Mouse (Mus musculus): Measurements from ENCODE around the gene Ckb. TPM values are rescaled to one million over a fixed set of nuclear protein-coding genes. Genes with fewer than 3 reads are reported as not detected.
A peak's percentile ranks its signal among the peaks of the same experiment; 100 is the strongest.

Gene Ckb
- polyA plus RNA-seq, 1 experiment from 2014 or later: 32.7 TPM

- Histone ChIP-seq H3K4me2 (ENCODE audit: low read depth, low read length) (no peak overlapping the region), H3K9ac (replicated peaks) (no peak overlapping the region), H3K36me3 (replicated peaks; ENCODE audit: insufficient read depth, low read length) (no peaks in the 10 kb centered on the region), H3K27me3 (ENCODE audit: insufficient read depth, low read length) (peaks cover 41% of the 10 kb centered on the region), H3K27ac (ENCODE audit: low read depth) (no peak overlapping the region), H3K4me3 (ENCODE audit: low read depth, low read length) (no peak overlapping the region), H3K9me3 (ENCODE audit: low read length) (no peaks in the 10 kb centered on the region), H3K4me1 (ENCODE audit: insufficient read depth) (peaks cover 41% of the 10 kb centered on the region)
- ATAC-seq (no peak), DNase-seq (no peak)
- TF ChIP-seq CTCF (IDR thresholded peaks at IDR 0.05; ENCODE audit: low read depth) (no peak), EP300 (IDR thresholded peaks at IDR 0.05; ENCODE audit: low read depth) (no peak)
- 22% methylated on average over 2 of the region's 2 CpGs for whole genome bisulfite sequencing (ENCODE audit: insufficient replicate concordance)
Measured at GRCm38 (mm10) chr12:111674850-111675486, 2.8 kb upstream of the Ckb start.

GRCm38 (mm10) chr12:111672581-111672980 lies 443 bp upstream of the Ckb start:
- H3K27ac ChIP-seq (ENCODE audit: low read depth): no peak overlapping the region
- no peaks in the 10 kb centered on the region for H3K9me3 ChIP-seq (ENCODE audit: low read length)
- 14% methylated on average over 12 of the region's 12 CpGs for WGBS (ENCODE audit: insufficient replicate concordance)
- H3K36me3 ChIP-seq (replicated peaks; ENCODE audit: insufficient read depth, low read length): no peaks in the 10 kb centered on the region
- peak overlapping the region; percentile 48 for H3K4me3 ChIP-seq (ENCODE audit: low read depth, low read length)
- DNase-seq (no peak), ATAC-seq (no peak)
- no peak for TF ChIP-seq EP300 (IDR thresholded peaks at IDR 0.05; ENCODE audit: low read depth)
- no peak for TF ChIP-seq CTCF (IDR thresholded peaks at IDR 0.05; ENCODE audit: low read depth)
- peaks cover 41% of the 10 kb centered on the region for H3K4me1 ChIP-seq (ENCODE audit: insufficient read depth)
- peak overlapping the region; percentile 72 for H3K4me2 ChIP-seq (ENCODE audit: low read depth, low read length)
- H3K9ac ChIP-seq (replicated peaks): no peak overlapping the region
- peaks cover 42% of the 10 kb centered on the region for H3K27me3 ChIP-seq (ENCODE audit: insufficient read depth, low read length)

- H3K27ac ChIP-seq (ENCODE audit: low read depth): no peak overlapping the region
- 1% methylated on average over 34 of the region's 34 CpGs for WGBS (ENCODE audit: insufficient replicate concordance)
- ATAC-seq: no peak
Measured at GRCm38 (mm10) chr12:111671431-111671902, 671 bp downstream of the Ckb start.

GRCm38 (mm10) chr12:111670976-111671375 lies 1.2 kb downstream of the Ckb start:
- H3K27me3 ChIP-seq (ENCODE audit: insufficient read depth, low read length): peaks cover 42% of the 10 kb centered on the region
- WGBS (ENCODE audit: insufficient replicate concordance): 0% methylated on average over 22 of the region's 35 CpGs
- TF ChIP-seq EP300 (IDR thresholded peaks at IDR 0.05; ENCODE audit: low read depth): no peak
- TF ChIP-seq CTCF (IDR thresholded peaks at IDR 0.05; ENCODE audit: low read depth): no peak
- H3K36me3 ChIP-seq (replicated peaks; ENCODE audit: insufficient read depth, low read length): no peaks in the 10 kb centered on the region
- peaks cover 32% of the 10 kb centered on the region for H3K4me1 ChIP-seq (ENCODE audit: insufficient read depth)
- ATAC-seq (no peak), DNase-seq (no peak)
- no peaks in the 10 kb centered on the region for H3K9me3 ChIP-seq (ENCODE audit: low read length)
- H3K9ac ChIP-seq (replicated peaks): peak overlapping the region; percentile 46
- H3K4me2 ChIP-seq (ENCODE audit: low read depth, low read length): peak overlapping the region; percentile 72
- no peak overlapping the region for H3K27ac ChIP-seq (ENCODE audit: low read depth)
- peak overlapping the region; percentile 48 for H3K4me3 ChIP-seq (ENCODE audit: low read depth, low read length)

More at GRCm38 (mm10) chr12:111671431-111671902, 671 bp downstream of the Ckb start:
- no peak for DNase-seq
- Histone ChIP-seq H3K27me3 (ENCODE audit: insufficient read depth, low read length) (peaks cover 42% of the 10 kb centered on the region), H3K9me3 (ENCODE audit: low read length) (no peaks in the 10 kb centered on the region), H3K36me3 (replicated peaks; ENCODE audit: insufficient read depth, low read length) (no peaks in the 10 kb centered on the region), H3K4me2 (ENCODE audit: low read depth, low read length) (peak overlapping the region; percentile 72), H3K4me1 (ENCODE audit: insufficient read depth) (peaks cover 32% of the 10 kb centered on the region), H3K4me3 (ENCODE audit: low read depth, low read length) (peak overlapping the region; percentile 48), H3K9ac (replicated peaks) (peak overlapping the region; percentile 46)
- TF ChIP-seq CTCF (IDR thresholded peaks at IDR 0.05; ENCODE audit: low read depth) (no peak), EP300 (IDR thresholded peaks at IDR 0.05; ENCODE audit: low read depth) (no peak)

- no peaks in the 10 kb centered on the region for H3K36me3 ChIP-seq (replicated peaks; ENCODE audit: insufficient read depth, low read length)
- WGBS (ENCODE audit: insufficient replicate concordance): 22% methylated on average over 28 of the region's 29 CpGs
- no peak overlapping the region for H3K27ac ChIP-seq (ENCODE audit: low read depth)
- ATAC-seq (no peak), DNase-seq (no peak)
- TF ChIP-seq EP300 (IDR thresholded peaks at IDR 0.05; ENCODE audit: low read depth) (no peak), CTCF (IDR thresholded peaks at IDR 0.05; ENCODE audit: low read depth) (no peak)
- peak overlapping the region; percentile 48; the same call in 1 of the 2 replicates for H3K4me3 ChIP-seq (ENCODE audit: low read depth, low read length)
- peaks cover 32% of the 10 kb centered on the region for H3K4me1 ChIP-seq (ENCODE audit: insufficient read depth)
- H3K4me2 ChIP-seq (ENCODE audit: low read depth, low read length): peak overlapping the region; percentile 72; the same call in 1 of the 2 replicates
- H3K9me3 ChIP-seq (ENCODE audit: low read length): no peaks in the 10 kb centered on the region
- H3K27me3 ChIP-seq (ENCODE audit: insufficient read depth, low read length): peaks cover 42% of the 10 kb centered on the region
- no peak overlapping the region for H3K9ac ChIP-seq (replicated peaks)
Measured at GRCm38 (mm10) chr12:111670371-111670971, 1.7 kb downstream of the Ckb start.

- WGBS (ENCODE audit: insufficient replicate concordance): 53% methylated on average over 8 of the region's 8 CpGs
- DNase-seq (no peak), ATAC-seq (no peak)
- peaks cover 32% of the 10 kb centered on the region for H3K4me1 ChIP-seq (ENCODE audit: insufficient read depth)
- H3K36me3 ChIP-seq (replicated peaks; ENCODE audit: insufficient read depth, low read length): no peaks in the 10 kb centered on the region
- H3K4me2 ChIP-seq (ENCODE audit: low read depth, low read length): peak overlapping the region; percentile 18; the same call in 1 of the 2 replicates
- no peak overlapping the region for H3K27ac ChIP-seq (ENCODE audit: low read depth)
- H3K9me3 ChIP-seq (ENCODE audit: low read length): no peaks in the 10 kb centered on the region
- no peak overlapping the region for H3K4me3 ChIP-seq (ENCODE audit: low read depth, low read length)
- H3K27me3 ChIP-seq (ENCODE audit: insufficient read depth, low read length): peaks cover 42% of the 10 kb centered on the region
- no peak overlapping the region for H3K9ac ChIP-seq (replicated peaks)
- TF ChIP-seq EP300 (IDR thresholded peaks at IDR 0.05; ENCODE audit: low read depth): no peak
- no peak for TF ChIP-seq CTCF (IDR thresholded peaks at IDR 0.05; ENCODE audit: low read depth)
Measured at GRCm38 (mm10) chr12:111669961-111670360, 2.2 kb downstream of the Ckb start.
